Mouse (Mus musculus) heart, adult 2 months (tissue): ENCODE measurements around the gene Aldh3a2.

Source experiments
- CTCF ChIP-seq: fragments of 200-600 bp; IDR thresholded peaks from 2 replicates; pipeline ENCODE4 v1.8.1; 2022; ENCODE audit warnings: antibody characterized with exemption, mild to moderate bottlenecking, moderate library complexity
- EP300 ChIP-seq: fragments of 200-500 bp; IDR thresholded peaks from 2 replicates; pipeline ENCODE4 v1.6.1; 2011; ENCODE audit warnings: low read depth, low read length, control low read depth; ENCODE audit not compliant: insufficient read depth
- POLR2A ChIP-seq: fragments of 200-500 bp; IDR thresholded peaks from 2 replicates; pipeline ENCODE4 v1.6.1; 2011; ENCODE audit warnings: mild to moderate bottlenecking, low read depth, low read length, control low read depth; ENCODE audit not compliant: insufficient read depth

GRCm38 (mm10) chr11:61252807-61253206 is 14.5 kb downstream of the Aldh3a2 start:
- TF ChIP-seq CTCF, result no peak
- TF ChIP-seq POLR2A, result no peak
- TF ChIP-seq EP300, result no peak
